In the genomic region with DNA sequence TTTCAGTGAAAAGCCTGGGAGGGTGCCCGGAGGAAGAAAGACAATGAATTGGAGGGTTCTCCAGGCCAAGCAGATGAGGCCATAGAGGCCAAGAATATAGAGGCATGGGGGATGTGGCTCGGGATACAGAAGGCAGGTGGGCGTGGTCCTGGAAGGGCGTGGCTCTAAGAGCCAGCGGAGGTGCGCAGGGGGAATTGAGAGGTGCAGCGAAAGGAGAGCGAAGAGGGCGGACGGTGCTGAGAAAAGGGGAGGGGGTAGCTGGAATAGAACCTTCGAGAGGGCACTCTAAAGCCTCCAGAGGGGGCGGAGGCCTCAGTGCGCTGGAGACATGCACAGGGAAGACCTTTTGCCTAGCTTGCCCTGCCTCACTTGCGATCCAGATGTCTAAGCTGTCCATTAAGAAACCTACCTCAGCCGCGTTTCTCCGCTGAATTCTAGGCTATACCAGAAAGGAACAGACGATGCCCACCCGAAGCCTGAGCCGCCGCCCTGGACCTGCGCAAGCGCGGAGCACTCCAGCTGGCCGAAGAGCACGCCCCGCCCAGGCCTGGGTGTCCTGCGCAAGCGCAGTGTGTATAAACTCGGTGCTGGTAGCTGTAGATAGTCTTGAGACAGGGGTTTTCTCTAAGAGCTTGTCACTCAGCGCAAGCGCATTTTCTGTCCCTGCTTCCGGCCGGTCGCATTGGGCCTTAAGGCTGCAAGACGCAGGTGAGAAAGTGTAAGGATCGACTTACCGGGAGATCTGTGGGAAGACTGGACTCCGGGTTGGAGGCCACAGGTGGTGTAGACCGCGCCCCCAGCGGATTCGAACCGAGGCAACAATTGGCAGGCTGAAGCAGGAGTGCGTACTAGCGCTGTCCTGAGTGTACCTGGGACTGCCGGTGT, we compare ENCODE assay signal across 8 mouse cellular contexts. TPM values are rescaled to one million over a fixed set of nuclear protein-coding genes. Genes with fewer than 3 reads are reported as not detected.
DNase-seq lines count a peak whose midpoint lies in the region; ATAC-seq and TF ChIP-seq lines count a peak whose summit lies in the region.

Gene Prmt2, minus strand, starts transcription at position 525 of the 885 bp plus-strand sequence.

- H3K27me3 ChIP-seq in Patski = no peaks in the 10 kb centered on the region
- H3K27me3 ChIP-seq in hindbrain, embryonic 13.5 days = 0 out of 2 replicates have a peak, but pooled peaks cover 4% of the 10 kb centered on the region

- peak; percentile 63 for DNase-seq in Patski (ENCODE audit: low read depth, low spot score)
- peak; percentile 92 to 93 for DNase-seq in cerebellum, postnatal 14 days
- peak; percentile 81 to 85 for DNase-seq in frontal cortex, postnatal 14 days (ENCODE audit: low spot score in 2 of 2)
- peak; percentile 77 to 83 for DNase-seq in layer of hippocampus, postnatal 25 days (ENCODE audit: extremely low spot score in 1 of 2, low spot score in 1 of 2)
- peak; percentile 94 for DNase-seq in lung, postnatal 25 days (ENCODE audit: low spot score)
- DNase-seq in retina, embryonic 14.5 days (ENCODE audit: low spot score) = peak; percentile 97
- DNase-seq in thymus, postnatal 4 days = peak; percentile 91

- under 1% methylated on average over 47 of the region's 47 CpGs for WGBS in hindbrain, embryonic 13.5 days

- no peak for TF ChIP-seq CTCF in Patski (IDR thresholded peaks at IDR 0.05)

- in situ Hi-C loops in Patski (cut with MboI; ENCODE audit: low pct_unique_long_range_greater_than_20kb) = no loop called here

- CTCF ChIA-PET in Patski (lab: Charles Lee) = interaction anchor here (0.6 to 2.1 kb wide), 3 partner anchors 10 to 15 kb away, joined by 3 to 6 read pairs (median 3); no protein-coding TSS in a partner anchor

- peaks cover 11% of the 10 kb centered on the region; the same call in 1 of the 2 replicates for H3K36me3 ChIP-seq in hindbrain, embryonic 13.5 days

- ATAC-seq in Patski = peak; percentile 91
- peak; percentile 98 for ATAC-seq in hindbrain, embryonic 13.5 days (ENCODE audit: low FRiP score)

- H3K9ac ChIP-seq in hindbrain, embryonic 13.5 days = peak within 1 kb of the TSS; percentile 85

- H3K27ac ChIP-seq in hindbrain, embryonic 13.5 days = peak within 1 kb of the TSS; percentile 97

- peak within 1 kb of the TSS; percentile 73 for H3K4me3 ChIP-seq in hindbrain, embryonic 13.5 days

- H3K4me1 ChIP-seq in hindbrain, embryonic 13.5 days (replicated peaks) = peaks cover 31% of the 10 kb centered on the region

- peak within 1 kb of the TSS; percentile 68 for H3K4me2 ChIP-seq in hindbrain, embryonic 13.5 days

- POLR2A ChIA-PET in Patski (lab: Charles Lee) = interaction anchor here (0.6 kb wide), 1 partner anchor 109 kb away, joined by 4 read pairs; no protein-coding TSS in a partner anchor

- H3K9me3 ChIP-seq in hindbrain, embryonic 13.5 days = no peaks in the 10 kb centered on the region

RNA-seq across cellular contexts. Expression of gene Prmt2, which starts in this region (rescaled TPM):
- 45.8 TPM for polyA plus RNA-seq in Patski (2021)
- polyA plus RNA-seq in hindbrain, embryonic 13.5 days (2015; fragmentation: Nextera tagmentation; extraction: Ambion mirVana) = 246 and 258 TPM in 2 replicates
- total RNA-seq in layer of hippocampus, postnatal 25 days (2021) = 10 to 100 TPM; 72.9 to 77.5 TPM

Comparison
In these comparisons a context has a peak if more than half of its experiments do, and no peak if none do; other contexts are left out.
1. Peak in every context shown above with its lines: DNase-seq, ATAC-seq, H3K4me3 ChIP-seq and H3K27ac ChIP-seq.